Mouse (Mus musculus): ENCODE data around the gene Dlx1. TPM values are rescaled to one million over a fixed set of nuclear protein-coding genes. Genes with fewer than 3 reads are reported as not detected.

Gene Dlx1
- 0.30 and 0.46 TPM in 2 replicates for polyA plus RNA-seq (2015; fragmentation: Nextera tagmentation; extraction: Ambion mirVana)

GRCm38 (mm10) chr2:71528014-71528713 lies at the start of gene Dlx1:
Gene Dlx1 (plus strand): TSS chr2:71528113.
- H3K27me3 ChIP-seq: peaks cover 99% of the 10 kb centered on the region
- no peak for ATAC-seq (ENCODE audit: borderline replicate concordance, extremely low read depth, low FRiP score, low TSS enrichment)
- no peaks in the 10 kb centered on the region for H3K36me3 ChIP-seq
- 2% methylated on average over 26 of the region's 26 CpGs for WGBS
- H3K27ac ChIP-seq: no peak within 1 kb of the TSS
- H3K9me3 ChIP-seq: no peaks in the 10 kb centered on the region
- H3K9ac ChIP-seq: no peak within 1 kb of the TSS
- H3K4me1 ChIP-seq: peaks cover 24% of the 10 kb centered on the region
- H3K4me2 ChIP-seq: peak within 1 kb of the TSS; percentile 91
- peak within 1 kb of the TSS; percentile 47 for H3K4me3 ChIP-seq

- Histone ChIP-seq H3K4me2 (no peak overlapping the region), H3K36me3 (no peaks in the 10 kb centered on the region), H3K9ac (no peak overlapping the region), H3K27ac (no peak overlapping the region), H3K4me1 (0 out of 2 replicates have a peak, but pooled peaks cover 4% of the 10 kb centered on the region), H3K9me3 (no peaks in the 10 kb centered on the region), H3K4me3 (no peak overlapping the region), H3K27me3 (no peaks in the 10 kb centered on the region)
- 13% methylated on average over 7 of the region's 7 CpGs for WGBS
- no peak for ATAC-seq (ENCODE audit: borderline replicate concordance, extremely low read depth, low FRiP score, low TSS enrichment)
Observed at GRCm38 (mm10) chr2:71479917-71480316, 48.0 kb upstream of the Dlx1 start.

- no peak overlapping the region for H3K4me2 ChIP-seq
- H3K4me1 ChIP-seq: 0 out of 2 replicates have a peak, but pooled peaks cover 4% of the 10 kb centered on the region
- no peak overlapping the region for H3K4me3 ChIP-seq
- WGBS: 72% methylated on average over 6 of the region's 6 CpGs
- H3K27me3 ChIP-seq: no peaks in the 10 kb centered on the region
- no peak for ATAC-seq (ENCODE audit: borderline replicate concordance, extremely low read depth, low FRiP score, low TSS enrichment)
- H3K36me3 ChIP-seq: no peaks in the 10 kb centered on the region
- no peaks in the 10 kb centered on the region for H3K9me3 ChIP-seq
- no peak overlapping the region for H3K27ac ChIP-seq
- H3K9ac ChIP-seq: no peak overlapping the region
Observed at GRCm38 (mm10) chr2:71481825-71482224, 46.1 kb upstream of the Dlx1 start.

- 67% methylated on average over 10 of the region's 10 CpGs for WGBS
- H3K4me3 ChIP-seq: no peak overlapping the region
- H3K27me3 ChIP-seq: no peaks in the 10 kb centered on the region
- 0 out of 2 replicates have a peak, but pooled peaks cover 4% of the 10 kb centered on the region for H3K4me1 ChIP-seq
- H3K4me2 ChIP-seq: no peak overlapping the region
- no peaks in the 10 kb centered on the region for H3K9me3 ChIP-seq
- no peak overlapping the region for H3K27ac ChIP-seq
- ATAC-seq (ENCODE audit: borderline replicate concordance, extremely low read depth, low FRiP score, low TSS enrichment): no peak
- H3K9ac ChIP-seq: no peak overlapping the region
- no peaks in the 10 kb centered on the region for H3K36me3 ChIP-seq
Observed at GRCm38 (mm10) chr2:71483046-71483716, 44.7 kb upstream of the Dlx1 start.

GRCm38 (mm10) chr2:71483717-71484066 lies 44.2 kb upstream of the Dlx1 start:
- H3K27me3 ChIP-seq: no peaks in the 10 kb centered on the region
- 62% methylated on average over 5 of the region's 5 CpGs for WGBS
- no peak overlapping the region for H3K9ac ChIP-seq
- H3K27ac ChIP-seq: no peak overlapping the region
- H3K9me3 ChIP-seq: no peaks in the 10 kb centered on the region
- H3K36me3 ChIP-seq: no peaks in the 10 kb centered on the region
- 0 out of 2 replicates have a peak, but pooled peaks cover 4% of the 10 kb centered on the region for H3K4me1 ChIP-seq
- H3K4me2 ChIP-seq: no peak overlapping the region
- H3K4me3 ChIP-seq: no peak overlapping the region
- no peak for ATAC-seq (ENCODE audit: borderline replicate concordance, extremely low read depth, low FRiP score, low TSS enrichment)

GRCm38 (mm10) chr2:71491295-71491694 lies 36.6 kb upstream of the Dlx1 start:
- Histone ChIP-seq H3K9ac (no peak overlapping the region), H3K4me1 (no peaks in the 10 kb centered on the region), H3K36me3 (no peaks in the 10 kb centered on the region), H3K4me3 (no peak overlapping the region), H3K9me3 (no peaks in the 10 kb centered on the region), H3K27ac (no peak overlapping the region), H3K4me2 (no peak overlapping the region), H3K27me3 (no peaks in the 10 kb centered on the region)
- ATAC-seq (ENCODE audit: borderline replicate concordance, extremely low read depth, low FRiP score, low TSS enrichment): no peak

GRCm38 (mm10) chr2:71493161-71493683 lies 34.7 kb upstream of the Dlx1 start:
- 43% methylated on average over 12 of the region's 12 CpGs for WGBS
- no peak overlapping the region for H3K4me3 ChIP-seq
- no peaks in the 10 kb centered on the region for H3K27me3 ChIP-seq
- ATAC-seq (ENCODE audit: borderline replicate concordance, extremely low read depth, low FRiP score, low TSS enrichment): no peak
- no peak overlapping the region for H3K9ac ChIP-seq
- H3K27ac ChIP-seq: no peak overlapping the region
- H3K4me2 ChIP-seq: no peak overlapping the region
- H3K36me3 ChIP-seq: no peaks in the 10 kb centered on the region
- H3K4me1 ChIP-seq: no peaks in the 10 kb centered on the region
- no peaks in the 10 kb centered on the region for H3K9me3 ChIP-seq

- Histone ChIP-seq H3K36me3 (no peaks in the 10 kb centered on the region), H3K27me3 (no peaks in the 10 kb centered on the region), H3K4me1 (peaks cover 6% of the 10 kb centered on the region; the same call in 1 of the 2 replicates), H3K9ac (no peak overlapping the region), H3K9me3 (no peaks in the 10 kb centered on the region), H3K4me2 (no peak overlapping the region), H3K4me3 (no peak overlapping the region), H3K27ac (no peak overlapping the region)
- 54% methylated on average over 10 of the region's 10 CpGs for WGBS
- no peak for ATAC-seq (ENCODE audit: borderline replicate concordance, extremely low read depth, low FRiP score, low TSS enrichment)
Observed at GRCm38 (mm10) chr2:71494503-71494902, 33.4 kb upstream of the Dlx1 start.

- Histone ChIP-seq H3K4me3 (no peak overlapping the region), H3K27ac (no peak overlapping the region), H3K4me1 (peaks cover 6% of the 10 kb centered on the region; the same call in 1 of the 2 replicates), H3K36me3 (no peaks in the 10 kb centered on the region), H3K9me3 (no peaks in the 10 kb centered on the region), H3K9ac (no peak overlapping the region), H3K4me2 (no peak overlapping the region), H3K27me3 (no peaks in the 10 kb centered on the region)
- no peak for ATAC-seq (ENCODE audit: borderline replicate concordance, extremely low read depth, low FRiP score, low TSS enrichment)
- 17% methylated on average over 4 of the region's 4 CpGs for WGBS
Observed at GRCm38 (mm10) chr2:71494971-71495370, 32.9 kb upstream of the Dlx1 start.

- Histone ChIP-seq H3K9me3 (no peaks in the 10 kb centered on the region), H3K9ac (no peak overlapping the region), H3K27me3 (no peaks in the 10 kb centered on the region), H3K27ac (no peak overlapping the region), H3K36me3 (no peaks in the 10 kb centered on the region), H3K4me2 (no peak overlapping the region), H3K4me3 (no peak overlapping the region), H3K4me1 (peaks cover 6% of the 10 kb centered on the region; the same call in 1 of the 2 replicates)
- no peak for ATAC-seq (ENCODE audit: borderline replicate concordance, extremely low read depth, low FRiP score, low TSS enrichment)
- WGBS: 48% methylated on average over 5 of the region's 5 CpGs
Observed at GRCm38 (mm10) chr2:71497175-71497574, 30.7 kb upstream of the Dlx1 start.

- ATAC-seq (ENCODE audit: borderline replicate concordance, extremely low read depth, low FRiP score, low TSS enrichment): no peak
- Histone ChIP-seq H3K36me3 (no peaks in the 10 kb centered on the region), H3K27me3 (no peaks in the 10 kb centered on the region), H3K9me3 (no peaks in the 10 kb centered on the region), H3K4me2 (no peak overlapping the region), H3K4me3 (no peak overlapping the region), H3K27ac (no peak overlapping the region), H3K9ac (no peak overlapping the region), H3K4me1 (peaks cover 6% of the 10 kb centered on the region; the same call in 1 of the 2 replicates)
- WGBS: 66% methylated on average over 16 of the region's 16 CpGs
Observed at GRCm38 (mm10) chr2:71499276-71500230, 28.4 kb upstream of the Dlx1 start.

Measured in lung, embryonic 15.5 days (tissue).